Mouse (Mus musculus): ENCODE measurements at regions not wholly inside any gene's neighbourhood (a gene's known extent, or its start where the extent isn't known, plus 50 kb on each side); places are given as distances from the start of the nearest gene placed in this dataset.

DNA sequence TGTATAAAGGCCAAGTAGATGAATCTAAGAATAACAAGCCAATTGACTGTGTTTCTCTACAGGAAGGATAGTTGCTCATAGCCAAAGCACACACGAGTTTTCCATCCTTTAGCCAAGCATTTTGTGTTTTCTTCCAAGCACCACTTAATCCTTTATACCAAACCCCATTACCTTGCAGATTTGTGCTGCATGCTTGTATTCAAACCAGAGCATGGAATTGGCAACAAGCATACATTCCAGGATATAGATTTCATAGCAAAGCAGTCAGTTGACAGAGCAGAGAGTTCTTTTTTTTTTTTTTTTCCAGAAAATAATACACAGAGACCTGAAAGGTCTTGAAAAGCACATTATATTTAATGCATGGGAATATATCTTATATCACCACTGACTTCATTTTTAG, 169.9 kb downstream of the Pom121l12 start:
- no peak for DNase-seq (ENCODE audit: extremely low spot score in 1 of 2, low spot score in 2 of 2)
- intact Hi-C loops (cut with DNase I), result no loop called here
- no peak overlapping the region for H3K27ac ChIP-seq
- H3K4me3 ChIP-seq, result no peak overlapping the region
- TF ChIP-seq CTCF (IDR thresholded peaks at IDR 0.05), result no peak

DNA sequence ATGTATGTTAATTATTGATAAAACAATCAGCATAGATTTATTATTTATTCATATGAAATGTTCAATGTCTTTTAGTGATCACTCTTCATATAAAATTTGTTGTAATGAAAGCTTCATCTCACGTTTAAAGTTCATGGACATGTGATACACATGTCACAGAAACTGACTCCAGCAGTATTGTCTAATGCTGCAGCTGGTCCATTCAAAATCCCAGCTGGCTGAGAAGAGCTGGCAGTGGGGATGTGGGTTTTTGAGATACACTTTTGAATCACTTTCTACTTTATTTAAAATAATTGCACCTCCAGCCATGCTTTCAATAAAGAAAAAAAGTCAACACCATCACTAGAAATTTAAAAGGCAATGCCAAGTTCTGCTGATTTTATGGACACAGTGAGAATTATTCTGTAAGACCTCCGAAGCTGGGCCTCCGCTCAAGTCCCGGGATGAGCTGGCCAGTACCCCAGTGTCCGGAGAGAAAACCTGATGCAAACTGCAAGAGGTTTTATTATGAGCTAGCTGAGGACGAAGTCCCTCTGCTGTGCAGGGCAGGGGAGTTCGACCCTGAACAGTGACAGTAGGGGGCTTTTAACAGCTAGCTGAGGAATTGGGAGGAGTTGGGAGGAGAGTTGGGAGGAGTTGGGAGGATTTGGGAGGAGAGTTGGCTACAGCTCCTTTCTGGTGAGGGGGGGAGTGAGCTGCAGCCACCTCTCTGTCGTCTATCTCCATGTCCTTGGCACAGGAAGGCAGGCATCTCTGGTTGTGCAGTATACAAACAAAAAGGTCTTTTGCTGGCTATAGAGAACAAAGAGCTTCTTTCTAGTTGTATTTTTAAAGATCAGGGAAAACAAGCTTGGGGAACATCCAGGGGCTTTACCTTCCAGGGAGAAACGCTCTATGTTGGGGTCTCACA, 170.6 kb downstream of the Pom121l12 start:
- TF ChIP-seq CTCF (IDR thresholded peaks at IDR 0.05), result no peak
- DNase-seq (ENCODE audit: extremely low spot score in 1 of 2, low spot score in 2 of 2), result no peak
- intact Hi-C loops (cut with DNase I), result no loop called here

GRCm38 (mm10) chr11:14798314-14798713, 199.2 kb downstream of the Pom121l12 start:
- intact Hi-C loops (cut with DNase I), result no loop called here
- DNase-seq (ENCODE audit: extremely low spot score in 1 of 2, low spot score in 2 of 2), result no peak
- Histone ChIP-seq H3K4me3 (no peak overlapping the region), H3K27ac (no peak overlapping the region)
- no peak for TF ChIP-seq CTCF (IDR thresholded peaks at IDR 0.05)

More for the DNA sequence above, 170.6 kb downstream of the Pom121l12 start:
- Histone ChIP-seq H3K27ac (no peak overlapping the region), H3K4me3 (no peak overlapping the region)

DNA sequence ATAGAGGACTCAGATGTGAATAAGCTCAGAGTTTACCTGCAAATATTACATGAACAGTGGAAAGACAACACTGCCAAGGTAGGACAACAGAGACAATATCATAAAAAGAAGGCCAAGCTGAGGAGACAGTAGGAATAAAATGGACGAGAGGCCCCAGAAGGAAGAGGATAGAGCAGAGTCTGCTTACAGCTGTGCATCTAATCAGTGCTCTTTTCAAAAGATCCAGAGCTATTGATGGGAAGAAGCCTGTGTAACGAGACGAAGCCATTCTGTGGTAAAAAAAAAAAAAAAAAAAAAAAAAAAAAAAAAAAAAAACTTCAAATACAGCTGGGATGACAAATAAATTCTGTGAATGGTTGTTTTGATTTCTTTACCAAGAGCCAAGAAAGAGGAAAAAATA, 200.2 kb downstream of the Pom121l12 start:
- TF ChIP-seq CTCF (IDR thresholded peaks at IDR 0.05), result no peak
- Histone ChIP-seq H3K4me3 (no peak overlapping the region), H3K27ac (no peak overlapping the region)
- no peak for DNase-seq (ENCODE audit: extremely low spot score in 1 of 2, low spot score in 2 of 2)
- intact Hi-C loops (cut with DNase I), result no loop called here

DNA sequence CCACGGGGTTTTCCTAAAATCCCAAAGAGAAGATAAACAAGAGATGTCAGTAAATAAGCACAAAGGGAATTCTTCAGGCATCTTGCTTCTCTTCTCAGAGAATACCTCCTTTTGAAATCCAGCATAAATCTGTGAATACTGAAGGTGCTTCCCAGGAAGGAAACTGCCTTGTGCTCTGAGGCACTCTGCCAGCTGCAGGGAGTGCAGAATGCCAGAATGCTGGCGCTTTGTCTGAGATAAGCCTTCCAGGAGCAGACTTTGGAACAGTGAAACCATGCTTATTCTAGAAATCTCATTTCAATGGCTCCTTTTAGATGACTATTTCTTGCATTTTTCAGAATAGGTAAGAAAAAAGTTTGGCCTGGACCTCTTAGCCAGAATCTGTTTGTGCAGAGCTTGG, 219.9 kb downstream of the Pom121l12 start:
- Histone ChIP-seq H3K4me3 (no peak overlapping the region), H3K27ac (no peak overlapping the region)
- DNase-seq (ENCODE audit: extremely low spot score in 1 of 2, low spot score in 2 of 2), result peak; percentile 11 to 24
- intact Hi-C loops (cut with DNase I), result no loop called here
- no peak for TF ChIP-seq CTCF (IDR thresholded peaks at IDR 0.05)

All from left cerebral cortex, adult 2 months (tissue).